Mouse (Mus musculus): ENCODE measurements at regions not wholly inside any gene's neighbourhood (a gene's known extent, or its start where the extent isn't known, plus 50 kb on each side); places are given as distances from the start of the nearest gene placed in this dataset.

DNA sequence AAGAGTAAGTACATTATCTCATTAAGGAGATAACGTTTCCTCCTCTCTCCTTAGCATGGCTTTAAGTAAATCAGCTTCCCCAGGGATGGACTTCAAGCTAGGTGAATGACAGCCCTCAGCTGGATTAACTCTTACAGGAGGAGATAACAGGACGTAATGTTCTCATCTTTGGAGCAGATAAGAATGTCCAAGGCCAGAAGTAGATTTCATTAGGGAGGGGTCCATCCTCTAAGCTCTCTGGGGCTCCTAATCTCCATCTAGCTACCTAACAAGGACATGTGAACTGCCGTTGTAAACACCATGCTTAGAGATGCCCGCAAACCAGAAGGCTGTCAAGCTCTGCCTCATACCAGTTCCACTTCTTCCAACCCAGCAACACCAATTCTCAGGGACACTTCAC, 171.7 kb upstream of the Tmtc1 start:
- no peaks in the 10 kb centered on the region for H3K36me3 ChIP-seq (replicated peaks in 1 of 2; ENCODE audit: control insufficient read depth in 1 of 2, insufficient read depth in 1 of 2, low read length in 1 of 2)
- TF ChIP-seq NELFE (IDR thresholded peaks at IDR 0.05; ENCODE audit: low read depth, low read length) (no peak), HCFC1 (IDR thresholded peaks at IDR 0.05; ENCODE audit: low read depth, low read length) (no peak), GABPA (IDR thresholded peaks at IDR 0.05; ENCODE audit: insufficient replicate concordance, low read depth, low read length) (no peak), SIN3A (IDR thresholded peaks at IDR 0.05; ENCODE audit: low read length) (no peak), MXI1 (IDR thresholded peaks at IDR 0.05; ENCODE audit: low read depth, low read length) (no peak), CHD2 (IDR thresholded peaks at IDR 0.05; ENCODE audit: low read length) (no peak), CTCF (conservative IDR thresholded peaks at IDR 0.05 in 1 of 2, IDR thresholded peaks at IDR 0.05 in 1 of 2; ENCODE audit: low read depth in 2 of 2, low read length in 2 of 2) (no peak), IRF4 (IDR thresholded peaks at IDR 0.05; ENCODE audit: low read depth, low read length) (no peak), MAFK (IDR thresholded peaks at IDR 0.05; ENCODE audit: insufficient replicate concordance, low read length) (no peak), MAZ (IDR thresholded peaks at IDR 0.05; ENCODE audit: low read depth, low read length) (no peak), POLR2AphosphoS2 (IDR thresholded peaks at IDR 0.05; ENCODE audit: low read depth, low read length) (no peak), ZKSCAN1 (IDR thresholded peaks at IDR 0.05; ENCODE audit: borderline replicate concordance, low read depth, low read length) (no peak), JUND (conservative IDR thresholded peaks at IDR 0.05; ENCODE audit: low read depth, low read length) (no peak), USF1 (IDR thresholded peaks at IDR 0.05; ENCODE audit: low read depth, low read length) (no peak), RCOR1 (conservative IDR thresholded peaks at IDR 0.05; ENCODE audit: low read depth, low read length) (no peak), ZNF384 (IDR thresholded peaks at IDR 0.05; ENCODE audit: low read depth, low read length) (no peak), ETS1 (conservative IDR thresholded peaks at IDR 0.05; ENCODE audit: low read depth, low read length) (no peak), KAT2A (IDR thresholded peaks at IDR 0.05; ENCODE audit: insufficient replicate concordance, low read length) (no peak), EP300 (IDR thresholded peaks at IDR 0.05; ENCODE audit: low read length) (no peak), RAD21 (IDR thresholded peaks at IDR 0.05; ENCODE audit: low read depth, low read length) (no peak)
- no peaks in the 10 kb centered on the region for H3K79me2 ChIP-seq (replicated peaks; ENCODE audit: control insufficient read depth, extremely low read depth, insufficient read depth, poor library complexity, severe bottlenecking)
- no peak overlapping the region for H3K9ac ChIP-seq (ENCODE audit: insufficient read depth, low read depth)
- in situ Hi-C loops (cut with MboI; ENCODE audit: low pct_ligation_motif_present, low pct_unique_long_range_greater_than_20kb, low sequenced_read_pairs) (no loop called here), dilution Hi-C loops (cut with MboI; ENCODE audit: extremely low pct_ligation_motif_present, extremely low pct_unique_long_range_greater_than_20kb, low sequenced_read_pairs) (no loop called here)
- H3K9me3 ChIP-seq (replicated peaks; ENCODE audit: low read length) = no peaks in the 10 kb centered on the region
- H3K27ac ChIP-seq (ENCODE audit: insufficient read depth, low read depth) = no peak overlapping the region
- no peaks in the 10 kb centered on the region for H3K27me3 ChIP-seq (replicated peaks)
- no peak for DNase-seq (ENCODE audit: extremely low read depth)
- 0 out of 4 replicates have a peak, but pooled peaks cover 0 to 3% of the 10 kb centered on the region in 2 experiments for H3K4me1 ChIP-seq (ENCODE audit: control insufficient read depth in 1 of 2, insufficient read depth in 2 of 2)
- no peak overlapping the region for H3K4me2 ChIP-seq (ENCODE audit: insufficient read depth, low read depth, poor library complexity, severe bottlenecking)
- H3K4me3 ChIP-seq (replicated peaks in 1 of 3; ENCODE audit: low read depth in 2 of 3, low read length in 2 of 3, poor library complexity in 1 of 3) = no peak overlapping the region

- H3K27ac ChIP-seq (ENCODE audit: insufficient read depth, low read depth) = no peak overlapping the region
- dilution Hi-C loops (cut with MboI; ENCODE audit: extremely low pct_ligation_motif_present, extremely low pct_unique_long_range_greater_than_20kb, low sequenced_read_pairs) = no loop called here
Measured at GRCm38 (mm10) chr6:148615442-148615841, 171.3 kb upstream of the Tmtc1 start.

More at GRCm38 (mm10) chr6:148615442-148615841, 171.3 kb upstream of the Tmtc1 start:
- no peak overlapping the region for H3K4me2 ChIP-seq (ENCODE audit: insufficient read depth, low read depth, poor library complexity, severe bottlenecking)
- no peak for DNase-seq (ENCODE audit: extremely low read depth)
- in situ Hi-C loops (cut with MboI; ENCODE audit: low pct_ligation_motif_present, low pct_unique_long_range_greater_than_20kb, low sequenced_read_pairs) = no loop called here
- TF ChIP-seq BHLHE40 (IDR thresholded peaks at IDR 0.05; ENCODE audit: low read depth, low read length) (no peak), MAFK (IDR thresholded peaks at IDR 0.05; ENCODE audit: insufficient replicate concordance, low read length) (no peak), ZC3H11A (IDR thresholded peaks at IDR 0.05; ENCODE audit: low read depth, low read length) (no peak), MYC (IDR thresholded peaks at IDR 0.05; ENCODE audit: low read depth, low read length) (no peak), ZNF384 (IDR thresholded peaks at IDR 0.05; ENCODE audit: low read depth, low read length) (no peak), ZKSCAN1 (IDR thresholded peaks at IDR 0.05; ENCODE audit: borderline replicate concordance, low read depth, low read length) (no peak)
- H3K9ac ChIP-seq (ENCODE audit: insufficient read depth, low read depth) = no peak overlapping the region
- no peaks in the 10 kb centered on the region for H3K9me3 ChIP-seq (replicated peaks; ENCODE audit: low read length)
- no peaks in the 10 kb centered on the region for H3K36me3 ChIP-seq (replicated peaks in 1 of 2; ENCODE audit: control insufficient read depth in 1 of 2, insufficient read depth in 1 of 2, low read length in 1 of 2)
- no peaks in the 10 kb centered on the region for H3K79me2 ChIP-seq (replicated peaks; ENCODE audit: control insufficient read depth, extremely low read depth, insufficient read depth, poor library complexity, severe bottlenecking)
- no peak overlapping the region for H3K4me3 ChIP-seq (replicated peaks in 1 of 3; ENCODE audit: low read depth in 2 of 3, low read length in 2 of 3, poor library complexity in 1 of 3)
- H3K4me1 ChIP-seq (ENCODE audit: control insufficient read depth in 1 of 2, insufficient read depth in 2 of 2) = 0 out of 4 replicates have a peak, but pooled peaks cover 0 to 3% of the 10 kb centered on the region in 2 experiments
- H3K27me3 ChIP-seq (replicated peaks) = no peaks in the 10 kb centered on the region
